Mouse (Mus musculus) forebrain, embryonic 12.5 days (tissue): ENCODE measurements at regions not wholly inside any gene's neighbourhood (a gene's known extent, or its start where the extent isn't known, plus 50 kb on each side); places are given as distances from the start of the nearest gene placed in this dataset.

Source experiments
- ATAC-seq: fragments of 200-750 bp; cut with Nextera tagmentation; 2 replicates; pipeline ENCODE4 v1.8.0; 2017; ENCODE audit warnings: moderate TSS enrichment; ENCODE audit not compliant: low FRiP score
- H3K27ac ChIP-seq: fragments of 300-500 bp; sonication (generic); 2 replicates; pipeline ENCODE4 v1.5.1; 2016; ENCODE audit warnings: mild to moderate bottlenecking
- H3K27me3 ChIP-seq: fragments of 300-500 bp; sonication (generic); 2 replicates; pipeline ENCODE4 v1.6.1; 2016; ENCODE audit warnings: mild to moderate bottlenecking
- H3K36me3 ChIP-seq: fragments of 300-500 bp; sonication (generic); replicated peaks from 2 replicates; pipeline ENCODE4 v1.6.1; 2016; ENCODE audit warnings: mild to moderate bottlenecking
- H3K4me1 ChIP-seq: fragments of 300-500 bp; sonication (generic); 2 replicates; pipeline ENCODE4 v1.6.1; 2016
- H3K4me2 ChIP-seq: fragments of 300-500 bp; sonication (generic); 2 replicates; pipeline ENCODE4 v1.6.1; 2016; ENCODE audit warnings: mild to moderate bottlenecking, moderate library complexity
- H3K4me3 ChIP-seq: fragments of 300-500 bp; sonication (generic); replicated peaks from 2 replicates; pipeline ENCODE4 v1.5.1; 2016; ENCODE audit warnings: mild to moderate bottlenecking
- H3K9ac ChIP-seq: fragments of 300-500 bp; sonication (generic); 2 replicates; pipeline ENCODE4 v1.6.1; 2016; ENCODE audit warnings: mild to moderate bottlenecking
- H3K9me3 ChIP-seq: fragments of 300-500 bp; sonication (generic); 2 replicates; pipeline ENCODE4 v1.6.1; 2016
- WGBS: fragments of 180-500 bp; shearing (Covaris S2); methylation state at CpG from one replicate; pipeline ENCODE4 v1.1.7; 2016; 5-methylcytosine and 5-hydroxymethylcytosine counted together

- Histone ChIP-seq H3K9me3 (no peaks in the 10 kb centered on the region), H3K9ac (no peak overlapping the region), H3K36me3 (no peaks in the 10 kb centered on the region), H3K27me3 (no peaks in the 10 kb centered on the region), H3K4me1 (no peaks in the 10 kb centered on the region), H3K4me3 (no peak overlapping the region), H3K4me2 (no peak overlapping the region), H3K27ac (no peak overlapping the region)
- ATAC-seq = no peak
- 63% methylated on average over 2 of the region's 2 CpGs for WGBS
These were observed 1053.8 kb downstream of the Olfm4 start for GRCm38 (mm10) chr14:81037635-81038034.

- H3K27ac ChIP-seq = no peak overlapping the region
- no peak overlapping the region for H3K9ac ChIP-seq
- no peaks in the 10 kb centered on the region for H3K27me3 ChIP-seq
- H3K36me3 ChIP-seq = no peaks in the 10 kb centered on the region
- 86% methylated on average over 3 of the region's 3 CpGs for WGBS
- ATAC-seq = no peak
- no peak overlapping the region for H3K4me2 ChIP-seq
- H3K9me3 ChIP-seq = no peaks in the 10 kb centered on the region
- no peak overlapping the region for H3K4me3 ChIP-seq
- H3K4me1 ChIP-seq = no peaks in the 10 kb centered on the region
These were observed 1054.2 kb downstream of the Olfm4 start for GRCm38 (mm10) chr14:81038045-81038444.
